Mouse (Mus musculus) heart, adult 2 months (tissue): ENCODE data around the gene Vps4a.

Experiments used
- CTCF ChIP-seq: fragments of 200-600 bp; IDR thresholded peaks from 2 replicates; pipeline ENCODE4 v1.8.1; 2022; ENCODE audit warnings: antibody characterized with exemption, mild to moderate bottlenecking, moderate library complexity
- POLR2A ChIP-seq: fragments of 200-500 bp; IDR thresholded peaks from 2 replicates; pipeline ENCODE4 v1.6.1; 2011; ENCODE audit warnings: mild to moderate bottlenecking, low read depth, low read length, control low read depth; ENCODE audit not compliant: insufficient read depth

GRCm38 (mm10) chr8:107052046-107052445 lies 21.0 kb downstream of the Vps4a start:
- no peak for TF ChIP-seq CTCF
- TF ChIP-seq POLR2A: no peak
